Mouse (Mus musculus): ENCODE measurements around the gene Vdac1.
"Not testable (repeated sequence)": the region's sequence is repeated elsewhere in the genome, so short reads cannot be mapped to it uniquely, and the experiment has no call there.

The Vdac1 gene

GRCm38 (mm10) chr11:52370538-52370937 is 9.9 kb downstream of the Vdac1 start:
- DNase-seq (ENCODE audit: low spot score in 2 of 2), result peak; percentile 36 to 65

DNA sequence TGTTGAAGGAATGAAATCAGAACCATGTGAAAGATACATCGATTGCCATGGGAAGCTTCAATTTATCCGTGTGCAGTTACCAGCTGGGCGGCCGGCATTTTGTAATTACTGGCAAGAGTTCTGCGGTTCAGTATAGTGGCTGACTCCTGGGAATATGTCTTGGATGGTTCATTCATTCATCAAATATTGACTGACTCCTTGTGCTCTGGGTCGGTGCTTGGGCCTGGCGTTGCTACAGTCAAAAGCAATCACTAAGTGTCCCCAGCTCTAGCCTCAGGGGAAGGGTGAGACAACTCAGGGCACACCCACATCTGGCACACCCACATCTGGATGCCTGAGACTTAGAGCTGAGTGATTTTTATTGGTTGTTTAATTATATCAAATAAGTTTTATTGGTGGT is 13.2 kb downstream of the Vdac1 start:
- no peak for DNase-seq (ENCODE audit: low spot score in 2 of 2)

DNA sequence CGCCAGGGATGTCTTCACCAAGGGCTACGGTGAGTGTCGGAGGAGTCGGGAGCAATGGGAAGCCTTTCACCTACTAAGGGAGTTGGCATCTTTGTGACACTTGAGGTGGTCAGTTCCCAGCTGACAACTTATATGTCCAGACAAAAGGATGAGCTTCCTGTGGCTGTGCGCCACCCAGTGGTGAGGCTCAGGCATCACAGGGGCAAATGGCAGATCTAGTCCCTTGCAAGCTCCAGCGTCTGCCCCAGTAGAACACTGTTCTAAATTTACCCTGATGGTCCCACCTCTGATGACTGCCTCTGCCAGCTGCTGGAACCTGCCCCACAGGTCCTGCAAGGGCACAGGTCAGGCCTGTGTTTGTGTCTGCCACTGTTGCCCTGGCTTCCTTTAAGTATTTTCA is 13.7 kb downstream of the Vdac1 start:
- DNase-seq (ENCODE audit: low spot score in 2 of 2), result peak; percentile 68 to 79

DNA sequence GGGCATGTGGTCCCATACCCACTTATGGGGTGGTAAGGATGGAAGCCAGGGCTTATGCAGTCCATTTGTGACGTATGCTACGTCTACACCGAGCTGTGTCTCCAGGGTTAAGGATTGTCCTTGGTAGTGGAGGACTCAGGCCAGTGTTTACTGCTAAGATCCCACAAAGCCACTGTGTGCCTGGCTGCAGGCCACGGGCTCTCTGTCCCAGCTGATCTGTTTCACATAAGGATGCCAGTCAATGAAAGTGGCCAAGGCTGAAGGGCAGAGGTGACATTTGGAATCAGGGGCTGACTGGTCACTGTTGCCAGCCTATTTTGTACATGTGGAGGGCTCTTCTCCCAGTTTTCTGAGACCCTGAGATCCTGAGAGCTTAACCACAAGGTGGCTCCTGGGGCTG is 16.9 kb downstream of the Vdac1 start:
- DNase-seq (ENCODE audit: low spot score in 2 of 2), result peak; percentile 69 to 75

- no peak for DNase-seq (ENCODE audit: low spot score in 2 of 2)
Observed at GRCm38 (mm10) chr11:52379241-52379640, 18.6 kb downstream of the Vdac1 start.

- no peak for DNase-seq (ENCODE audit: low spot score in 2 of 2)
Observed at GRCm38 (mm10) chr11:52383741-52384140, 23.1 kb downstream of the Vdac1 start.

DNA sequence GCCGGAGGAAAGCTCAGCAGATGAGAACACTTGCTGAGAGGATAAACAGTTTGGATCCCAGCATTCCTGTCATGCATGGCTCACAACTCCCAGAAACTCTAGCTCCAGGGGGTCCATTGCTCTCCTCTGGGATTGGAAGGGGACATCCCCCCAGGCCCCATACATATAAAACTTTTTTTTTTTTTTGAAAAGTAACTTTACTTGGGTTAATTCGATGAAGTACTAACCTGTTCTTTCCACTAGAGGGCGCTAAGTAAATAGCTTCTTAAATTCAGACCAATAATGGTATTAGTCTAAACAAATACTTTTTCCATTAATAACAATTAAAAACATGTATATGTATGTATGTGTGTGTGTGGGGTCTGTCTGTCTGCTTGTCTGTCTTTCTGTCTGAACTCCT is 24.0 kb downstream of the Vdac1 start:
- DNase-seq (ENCODE audit: low spot score in 2 of 2), result no peak

DNA sequence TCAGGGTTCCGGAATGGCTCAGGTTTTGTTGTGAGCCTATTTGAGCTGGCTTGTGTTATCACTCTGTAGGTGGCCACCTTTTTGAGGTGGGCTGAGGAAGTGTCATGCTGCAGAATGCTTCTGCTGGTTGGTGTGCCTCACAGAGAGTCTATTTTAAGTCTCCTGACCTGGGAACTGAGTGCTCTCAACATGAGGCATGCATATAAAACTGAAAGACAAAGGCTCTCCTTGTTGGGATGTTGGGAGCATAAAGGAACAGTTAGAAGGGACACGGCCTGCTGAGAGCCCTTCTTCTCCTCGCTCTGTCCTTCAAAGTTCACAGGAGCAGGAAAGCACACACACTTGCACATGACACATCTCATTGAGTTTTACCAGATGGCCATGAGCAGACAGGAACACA is 26.2 kb downstream of the Vdac1 start:
- DNase-seq (ENCODE audit: low spot score in 2 of 2), result no peak

GRCm38 (mm10) chr11:52388150-52388549 is 27.5 kb downstream of the Vdac1 start:
- DNase-seq (ENCODE audit: low spot score in 2 of 2), result no peak

- not testable (repeated sequence) for DNase-seq (ENCODE audit: low spot score in 2 of 2)
Observed at GRCm38 (mm10) chr11:52388979-52389378, 28.3 kb downstream of the Vdac1 start.

DNA sequence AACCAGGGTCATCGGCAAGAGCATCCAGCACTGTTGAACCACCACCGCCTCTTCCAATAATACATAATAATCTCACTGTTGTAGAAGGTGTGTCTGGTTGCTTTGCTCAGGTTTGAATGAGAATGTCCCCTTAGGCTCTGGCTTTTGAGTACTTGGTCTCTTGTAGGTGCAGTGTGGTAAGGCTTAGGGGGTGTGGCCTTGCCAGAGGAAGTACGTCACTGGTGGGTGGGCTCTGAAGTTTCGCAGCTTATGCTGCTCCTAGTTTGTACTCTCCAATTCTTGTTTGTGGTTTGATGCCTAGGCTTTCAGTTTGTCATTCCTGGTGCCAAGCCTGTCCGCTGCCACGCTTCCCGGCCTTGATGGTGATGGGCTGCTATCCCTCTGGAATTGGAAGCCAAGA is 29.3 kb downstream of the Vdac1 start:
- no peak for DNase-seq (ENCODE audit: low spot score in 2 of 2)

DNA sequence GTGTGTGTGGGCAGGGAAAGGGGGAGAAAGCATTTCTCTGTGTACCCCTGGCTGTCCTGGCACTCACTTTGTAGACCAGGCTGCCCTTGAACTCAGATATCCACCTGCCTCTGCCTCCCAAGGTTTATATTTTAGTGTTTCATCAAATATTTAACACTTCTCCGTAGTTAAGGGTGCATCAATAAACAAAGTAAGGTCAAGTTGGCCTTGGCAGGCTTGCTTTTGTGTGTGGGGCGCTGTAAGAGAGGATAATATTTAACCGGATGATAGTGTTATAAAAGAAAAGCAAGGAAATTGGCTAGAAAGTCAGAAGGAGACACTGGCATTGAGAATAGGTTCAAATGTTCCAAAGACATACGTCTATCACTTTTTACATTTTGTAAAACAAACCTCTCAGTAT is 33.8 kb downstream of the Vdac1 start:
- no peak for DNase-seq (ENCODE audit: low spot score in 2 of 2)

DNA sequence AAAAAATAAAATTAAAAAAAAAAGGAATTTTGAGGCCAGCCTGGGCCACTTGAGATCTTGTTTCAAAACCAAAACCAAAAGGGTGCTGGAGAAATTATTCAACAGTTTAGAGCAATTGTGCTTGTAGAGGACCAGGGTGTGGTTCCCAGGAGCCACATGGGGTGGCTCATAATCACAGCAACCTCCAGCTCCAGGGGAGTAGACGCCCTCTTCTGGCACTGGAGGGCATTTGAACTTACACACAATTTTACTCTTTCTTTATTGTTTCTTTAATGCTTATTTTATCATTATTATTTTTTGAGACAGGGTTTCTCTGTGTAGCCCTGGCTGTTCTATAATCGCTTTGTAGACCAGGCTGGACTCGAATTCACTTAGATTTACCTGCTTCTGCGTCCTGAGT is 34.7 kb downstream of the Vdac1 start:
- no peak for DNase-seq (ENCODE audit: low spot score in 2 of 2)

DNA sequence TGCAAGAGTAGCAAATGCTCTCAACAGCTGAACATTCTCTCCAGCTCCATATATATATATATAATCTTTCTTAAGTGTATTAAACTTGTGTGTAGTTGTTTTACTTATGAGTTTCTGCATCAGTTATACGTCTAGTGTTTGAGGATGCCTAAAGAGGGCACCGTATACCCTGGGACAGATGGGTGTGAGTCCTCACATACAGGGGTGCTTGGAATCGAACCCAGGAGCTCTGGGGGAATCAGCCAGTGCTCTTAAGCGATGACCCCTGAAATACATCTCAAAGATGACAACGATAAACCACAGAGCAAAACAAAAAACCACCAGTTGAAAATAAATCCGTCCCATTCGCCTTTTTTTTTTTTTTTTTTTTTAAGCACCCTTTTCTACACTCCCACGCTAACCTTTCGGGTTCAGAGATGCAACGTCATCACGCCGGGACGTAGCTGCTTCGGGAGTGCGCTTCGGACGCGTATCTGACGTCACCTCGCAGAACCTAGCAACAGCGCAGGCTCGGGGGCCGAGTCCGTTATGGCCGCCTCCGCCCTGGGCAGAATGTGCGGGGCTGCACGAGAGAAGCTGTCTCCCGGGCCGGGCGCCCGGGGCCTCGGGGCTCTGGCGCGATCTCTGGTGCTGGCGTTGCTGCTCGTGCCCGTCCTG is 35.4 kb downstream of the Vdac1 start, which contains the start of gene 9530068E07Rik:
Gene 9530068E07Rik, plus strand, starts transcription at position 489 of the 657 bp plus-strand sequence.
- DNase-seq (ENCODE audit: low spot score in 2 of 2), result peak; percentile 89 to 92

DNA sequence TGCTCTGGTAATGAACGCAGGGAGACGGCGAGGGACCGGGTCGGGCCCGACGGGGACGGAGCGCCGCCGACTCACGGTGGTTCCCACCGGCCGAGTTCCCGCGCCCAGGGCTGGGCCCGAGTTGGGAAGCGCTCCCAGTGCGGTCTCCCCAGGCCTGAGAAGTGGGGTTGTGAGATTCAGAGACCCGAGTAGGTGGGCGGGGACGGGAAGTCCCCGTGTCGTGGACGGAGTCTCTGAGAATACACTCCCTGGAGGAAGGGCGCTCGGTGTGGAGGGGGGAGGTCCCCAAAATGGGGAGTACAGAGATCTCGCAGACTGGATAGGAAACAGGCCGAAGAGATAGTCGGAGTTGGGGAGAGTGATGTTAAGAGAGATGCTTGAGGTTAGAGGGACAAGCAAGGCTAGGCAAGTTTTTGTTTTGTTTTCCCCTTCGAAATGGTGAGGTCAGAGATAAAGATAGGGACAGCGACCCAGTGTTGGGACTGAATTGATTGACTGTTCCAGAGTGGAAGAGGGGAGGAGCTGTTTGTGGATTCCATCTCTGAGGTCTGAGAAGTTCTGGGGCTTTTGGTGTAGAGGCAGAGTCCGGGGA is 36.0 kb downstream of the Vdac1 start:
- no peak for DNase-seq (ENCODE audit: low spot score in 2 of 2)

DNA sequence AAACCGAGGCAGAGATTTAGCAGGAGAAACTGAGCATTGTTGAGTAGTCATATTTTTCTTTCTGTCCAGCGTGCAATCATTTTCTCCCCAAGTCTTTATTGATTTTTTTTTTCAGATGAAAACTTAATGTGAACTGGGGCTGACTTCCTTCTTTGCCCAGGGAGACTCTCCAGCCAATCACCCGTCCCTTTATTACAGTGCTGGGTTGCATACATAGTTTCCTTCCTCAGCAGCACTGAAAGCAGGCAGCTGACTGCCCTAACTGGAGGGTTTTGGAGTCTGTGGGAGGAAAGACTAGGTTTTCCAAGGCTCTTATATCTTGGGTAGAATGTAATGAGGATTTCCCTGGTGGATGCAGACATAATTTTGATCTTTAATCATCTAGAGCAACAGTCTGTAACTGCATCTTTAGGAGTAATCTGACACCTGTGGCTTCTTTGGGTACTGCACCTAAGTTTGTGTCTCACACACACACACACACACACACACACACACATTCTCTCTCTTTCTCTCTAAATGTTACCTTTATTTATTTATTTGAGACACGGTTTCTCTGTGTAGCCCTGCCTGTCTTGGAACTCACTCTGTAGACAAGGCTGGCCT is 36.8 kb downstream of the Vdac1 start:
- DNase-seq (ENCODE audit: low spot score in 2 of 2), result no peak

DNA sequence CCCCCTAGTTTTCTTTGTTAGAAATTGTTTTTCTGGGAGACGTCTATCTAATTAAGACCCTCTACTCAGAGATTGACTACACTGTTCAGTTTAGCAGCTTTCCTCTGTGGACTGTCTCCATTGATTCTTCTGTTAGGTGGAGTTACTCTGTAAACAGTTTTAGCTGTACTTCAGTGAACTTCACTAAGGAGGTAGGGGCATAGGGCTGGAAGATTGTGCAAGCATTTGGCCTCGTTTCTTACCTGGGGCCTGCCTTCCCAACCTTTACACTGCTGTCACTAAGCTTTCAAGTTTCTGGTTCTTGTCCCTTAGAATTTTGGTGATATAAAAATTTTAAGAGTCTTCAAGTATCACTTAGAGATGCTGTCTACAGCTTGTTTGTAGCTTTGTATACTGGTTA is 40.8 kb downstream of the Vdac1 start:
- no peak for DNase-seq (ENCODE audit: low spot score in 2 of 2)

DNA sequence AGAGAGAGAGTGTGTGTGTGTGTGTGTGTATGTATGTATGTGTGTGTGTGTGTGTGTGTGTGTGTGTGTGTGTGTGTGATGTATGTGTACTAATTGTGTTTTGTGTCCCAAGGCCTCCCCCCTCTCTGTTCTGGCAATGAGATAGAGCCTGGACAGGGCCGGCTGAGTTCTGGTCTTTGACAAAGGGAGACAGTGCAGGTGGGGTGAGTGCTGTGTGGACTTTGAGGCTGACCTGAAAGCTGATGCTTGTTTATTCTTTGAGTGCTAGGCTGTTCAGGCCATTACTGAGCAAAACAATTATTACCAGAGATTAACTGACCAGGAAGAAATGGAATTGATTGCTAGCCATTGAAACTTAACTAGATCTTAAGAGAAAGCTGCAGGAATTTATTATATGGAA is 41.9 kb downstream of the Vdac1 start:
- DNase-seq (ENCODE audit: low spot score in 2 of 2), result no peak

GRCm38 (mm10) chr11:52404209-52404608 is 43.5 kb downstream of the Vdac1 start:
- no peak for DNase-seq (ENCODE audit: low spot score in 2 of 2)

DNA sequence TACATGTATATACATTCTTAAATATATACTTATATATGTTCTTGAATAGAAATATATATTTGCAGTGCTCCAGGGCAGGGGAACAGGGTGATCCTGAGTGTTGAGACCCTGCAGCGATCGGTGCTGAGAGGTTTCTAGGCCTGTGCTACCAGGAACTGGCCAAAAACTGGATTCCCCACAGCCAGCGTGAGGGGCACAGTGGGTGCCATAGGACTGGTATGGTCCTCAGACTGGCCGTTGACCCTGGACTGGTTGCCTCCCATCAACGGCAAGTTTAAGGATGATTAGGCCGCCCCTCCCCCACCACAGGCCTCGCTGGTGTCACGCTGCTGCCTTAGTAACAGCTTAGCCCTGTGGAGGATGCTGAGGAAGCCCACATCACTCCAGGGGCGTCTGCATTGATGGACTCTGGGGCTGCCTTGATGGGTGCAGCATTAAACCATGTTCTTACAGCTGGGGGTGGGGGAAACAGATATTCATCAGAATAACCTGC is 44.6 kb downstream of the Vdac1 start:
- DNase-seq (ENCODE audit: low spot score in 2 of 2), result no peak

- DNase-seq (ENCODE audit: low spot score in 2 of 2), result no peak
Observed at GRCm38 (mm10) chr11:52409316-52409715, 48.7 kb downstream of the Vdac1 start.

GRCm38 (mm10) chr11:52418358-52418757 is 57.7 kb downstream of the Vdac1 start:
- no peak for DNase-seq (ENCODE audit: low spot score in 2 of 2)

GRCm38 (mm10) chr11:52419246-52419645 is 58.6 kb downstream of the Vdac1 start:
- no peak for DNase-seq (ENCODE audit: low spot score in 2 of 2)

Data from heart, adult 9 months (tissue).